ENCODE assay signal across 21 mouse cellular contexts in genomic region chr17:24476022-24476776, GRCm38 (mm10). TPM values are rescaled to one million over a fixed set of nuclear protein-coding genes. Genes with fewer than 3 reads are reported as not detected.
DNase-seq lines count a peak whose midpoint lies in the region; ATAC-seq and TF ChIP-seq lines count a peak whose summit lies in the region.
"Had no signal": no experiment of that assay in that cellular context is flagged by ENCODE, and none has a peak within 500 bp of the region (broad histone marks: within the 10 kb centered on the region; RNA-seq: fewer than 3 reads in every experiment).

No protein-coding gene starts in this region.

- ATAC-seq in megakaryocyte, adult 5-6 weeks (ENCODE audit: poor library complexity, severe bottlenecking), result no peak
- ATAC-seq: CD4-positive, CD25-positive, alpha-beta regulatory T cell, adult 4 months; forebrain, embryonic 15.5 days; hindbrain, postnatal 0 days had no signal

- H3K27ac ChIP-seq in cerebellum, adult 2 months (ENCODE audit: insufficient read depth, low read length), result no peak overlapping the region
- H3K27ac ChIP-seq in heart, adult 2 months, result no peak overlapping the region
- H3K27ac ChIP-seq in layer of hippocampus, adult 2 months, result peak overlapping the region; percentile 96; the same call in 1 of the 2 replicates
- H3K27ac ChIP-seq: embryonic facial prominence, embryonic 15.5 days; forebrain, embryonic 15.5 days had no signal

- no peak overlapping the region for H3K4me3 ChIP-seq in cerebellum, adult 2 months (replicated peaks; ENCODE audit: insufficient read depth, low read depth, low read length)
- no peak overlapping the region for H3K4me3 ChIP-seq in heart, adult 2 months
- H3K4me3 ChIP-seq in layer of hippocampus, adult 2 months, result no peak overlapping the region
- peak overlapping the region; percentile 2 for H3K4me3 ChIP-seq in megakaryocyte, embryonic 14.5 days (replicated peaks)
- H3K4me3 ChIP-seq: embryonic facial prominence, embryonic 15.5 days; erythroblast, embryonic 14.5 days; forebrain, embryonic 15.5 days had no signal

- H3K9ac ChIP-seq in heart, adult 2 months (ENCODE audit: low read depth, low read length), result no peak overlapping the region
- H3K9ac ChIP-seq: embryonic facial prominence, embryonic 15.5 days had no signal

- H3K36me3 ChIP-seq in heart, adult 2 months (ENCODE audit: control insufficient read depth, insufficient read depth, low read length), result peaks cover 1% of the 10 kb centered on the region; the same call in 1 of the 2 replicates
- peaks cover 66% of the 10 kb centered on the region for H3K36me3 ChIP-seq in megakaryocyte, embryonic 14.5 days (replicated peaks; ENCODE audit: low read length)

- H3K9me3 ChIP-seq in megakaryocyte, embryonic 14.5 days, result no peaks in the 10 kb centered on the region
- H3K9me3 ChIP-seq: embryonic facial prominence, embryonic 15.5 days; forebrain, embryonic 15.5 days; G1E had no signal

- no peaks in the 10 kb centered on the region for H3K27me3 ChIP-seq in cerebellum, adult 2 months (ENCODE audit: control insufficient read depth, insufficient read depth, low read length)
- H3K27me3 ChIP-seq in heart, adult 2 months (ENCODE audit: control insufficient read depth, insufficient read depth, low read length), result no peaks in the 10 kb centered on the region
- no peaks in the 10 kb centered on the region for H3K27me3 ChIP-seq in megakaryocyte, embryonic 14.5 days (replicated peaks)
- H3K27me3 ChIP-seq: embryonic facial prominence, embryonic 15.5 days; forebrain, embryonic 15.5 days had no signal

- TF ChIP-seq CTCF in cerebellum, adult 2 months (IDR thresholded peaks at IDR 0.05; ENCODE audit: borderline replicate concordance, insufficient read depth, low read depth, low read length), result no peak
- TF ChIP-seq CTCF in heart, adult 2 months (IDR thresholded peaks at IDR 0.05), result no peak
- no peak for TF ChIP-seq CTCF in layer of hippocampus, adult 2 months (conservative IDR thresholded peaks at IDR 0.05)

- intact Hi-C loops in heart, adult 2 months (cut with DNase I), result loop anchor here (5.0 kb wide), 3 partner anchors 36 to 191 kb away; partner anchors contain the start of genes Traf7 and Zfp598

- no peaks in the 10 kb centered on the region for H3K79me2 ChIP-seq in heart, adult 2 months (replicated peaks; ENCODE audit: control insufficient read depth, insufficient read depth, low read length)

- H3K4me1 ChIP-seq in cerebellum, adult 2 months (ENCODE audit: control insufficient read depth, insufficient read depth, low read length), result peaks cover 24% of the 10 kb centered on the region
- H3K4me1 ChIP-seq in heart, adult 2 months (ENCODE audit: control insufficient read depth, insufficient read depth, low read length), result peaks cover 13% of the 10 kb centered on the region
- peaks cover 56% of the 10 kb centered on the region for H3K4me1 ChIP-seq in megakaryocyte, embryonic 14.5 days

- 75% methylated on average over 10 of the region's 10 CpGs for WGBS in cerebellum, adult 2 months
- WGBS in heart, adult 2 months, result 81% methylated on average over 10 of the region's 10 CpGs

- TF ChIP-seq POLR2A in cerebellum, adult 2 months (IDR thresholded peaks at IDR 0.05; ENCODE audit: borderline replicate concordance, insufficient read depth, low read length), result no peak
- no peak for TF ChIP-seq POLR2A in heart, adult 2 months (IDR thresholded peaks at IDR 0.05; ENCODE audit: insufficient read depth, low read depth, low read length)

- no peak for TF ChIP-seq EP300 in heart, adult 2 months (IDR thresholded peaks at IDR 0.05; ENCODE audit: insufficient read depth, low read depth, low read length)

- peak; percentile 52 for DNase-seq in cerebellum, adult 11-12 months
- DNase-seq in cerebellum, adult 2 months, result no peak
- peak; percentile 93 for DNase-seq in heart, adult 11 months
- DNase-seq in heart, adult 2 months, result no peak
- no peak for DNase-seq in layer of hippocampus, adult 2 months (ENCODE audit: low spot score in 2 of 2)
- no peak for DNase-seq in layer of hippocampus, adult 9-11 months
- DNase-seq: adrenal gland, postnatal 10 days; B cell, adult 2 months; cerebellum, adult 8-10 months; gastrocnemius, postnatal 14 days; kidney, adult 11 months had no signal

RNA-seq across cellular contexts. Expression of gene Bricd5, which starts 2.5 kb away (rescaled TPM):
- polyA plus RNA-seq in cerebellum, adult 2 months (2012; rRNA removed), result 2.3 TPM in 2 replicates
- total RNA-seq in heart, adult 2 months (2021), result not detected
- polyA plus RNA-seq in heart, adult 2 months (2012; rRNA removed), result not detected in 2 replicates
- 1 to 10 TPM; 2.0 to 2.3 TPM for total RNA-seq in layer of hippocampus, adult 2 months (2021)
- polyA plus RNA-seq in megakaryocyte, embryonic 14.5 days (2012; ENCODE audit: insufficient read depth, low replicate concordance), result not detected in 2 replicates
- total RNA-seq in megakaryocyte, adult 5-6 weeks (2015), result 0.75 TPM in 1 of 2 replicates, not detected in the other
- total RNA-seq in megakaryocyte, adult 5-6 weeks (2017), result 0.26 TPM in 1 of 2 replicates, not detected in the other
- total RNA-seq: heart, postnatal 25 days had no signal
- polyA plus RNA-seq: CD4-positive, CD25-positive, alpha-beta regulatory T cell, adult 4 months; embryonic facial prominence, embryonic 11.5 days; erythroblast, embryonic 14.5 days; forebrain, embryonic 15.5 days had no signal

RNA-seq across cellular contexts. Expression of gene Mlst8, which starts 2.7 kb away (rescaled TPM):
- 55.9 and 63.5 TPM in 2 replicates for polyA plus RNA-seq in cerebellum, adult 2 months (2012; rRNA removed)
- total RNA-seq in heart, adult 2 months (2021), result 10 to 100 TPM in 1 of 2 experiments, 1 to 10 TPM in 1; 8.5 to 10.7 TPM
- 28.1 and 42.0 TPM in 2 replicates for polyA plus RNA-seq in heart, adult 2 months (2012; rRNA removed)
- 10 to 100 TPM; 36.0 to 44.9 TPM for total RNA-seq in layer of hippocampus, adult 2 months (2021)
- 2.3 and 3.7 TPM in 2 replicates for polyA plus RNA-seq in megakaryocyte, embryonic 14.5 days (2012; ENCODE audit: insufficient read depth, low replicate concordance)
- total RNA-seq in megakaryocyte, adult 5-6 weeks (2015), result 12.5 and 14.6 TPM in 2 replicates
- total RNA-seq in megakaryocyte, adult 5-6 weeks (2017), result 42.3 and 43.2 TPM in 2 replicates

RNA-seq across cellular contexts. Expression of gene Pgp, which starts 6.0 kb away (rescaled TPM):
- polyA plus RNA-seq in cerebellum, adult 2 months (2012; rRNA removed), result 126 and 133 TPM in 2 replicates
- 10 to 100 TPM; 35.7 to 44.5 TPM for total RNA-seq in heart, adult 2 months (2021)
- polyA plus RNA-seq in heart, adult 2 months (2012; rRNA removed), result 39.1 and 46.4 TPM in 2 replicates
- total RNA-seq in layer of hippocampus, adult 2 months (2021), result 10 to 100 TPM; 58.2 to 62.7 TPM
- polyA plus RNA-seq in megakaryocyte, embryonic 14.5 days (2012; ENCODE audit: insufficient read depth, low replicate concordance), result 48.8 and 102 TPM in 2 replicates
- total RNA-seq in megakaryocyte, adult 5-6 weeks (2015), result 20.7 and 25.5 TPM in 2 replicates
- total RNA-seq in megakaryocyte, adult 5-6 weeks (2017), result 14.5 and 14.6 TPM in 2 replicates

RNA-seq across cellular contexts. Expression of gene E4f1, which starts 6.1 kb away (rescaled TPM):
- polyA plus RNA-seq in cerebellum, adult 2 months (2012; rRNA removed), result 79.4 and 80.6 TPM in 2 replicates
- 10 to 100 TPM; 10.2 to 10.3 TPM for total RNA-seq in heart, adult 2 months (2021)
- 43.6 and 43.7 TPM in 2 replicates for polyA plus RNA-seq in heart, adult 2 months (2012; rRNA removed)
- 10 to 100 TPM; 34.0 to 39.4 TPM for total RNA-seq in layer of hippocampus, adult 2 months (2021)
- 9.7 and 18.7 TPM in 2 replicates for polyA plus RNA-seq in megakaryocyte, embryonic 14.5 days (2012; ENCODE audit: insufficient read depth, low replicate concordance)
- total RNA-seq in megakaryocyte, adult 5-6 weeks (2015), result 20.7 and 27.5 TPM in 2 replicates
- total RNA-seq in megakaryocyte, adult 5-6 weeks (2017), result 14.2 and 14.5 TPM in 2 replicates

RNA-seq across cellular contexts. Expression of gene Caskin1, which starts 12.2 kb away (rescaled TPM):
- polyA plus RNA-seq in cerebellum, adult 2 months (2012; rRNA removed), result 122 and 127 TPM in 2 replicates
- total RNA-seq in heart, adult 2 months (2021), result under 1 TPM; 0.16 to 0.55 TPM
- polyA plus RNA-seq in heart, adult 2 months (2012; rRNA removed), result 0.23 and 0.45 TPM in 2 replicates
- 100 to 1,000 TPM; 153 to 158 TPM for total RNA-seq in layer of hippocampus, adult 2 months (2021)
- polyA plus RNA-seq in megakaryocyte, embryonic 14.5 days (2012; ENCODE audit: insufficient read depth, low replicate concordance), result not detected in 2 replicates
- total RNA-seq in megakaryocyte, adult 5-6 weeks (2015), result not detected in 2 replicates
- total RNA-seq in megakaryocyte, adult 5-6 weeks (2017), result not detected in 2 replicates
- polyA plus RNA-seq: erythroblast, embryonic 14.5 days; G1E had no signal

Comparison
In these comparisons a context has a peak if more than half of its experiments do, and no peak if none do; other contexts are left out.
1. DNase-seq: peak in cerebellum, adult 11-12 months (single experiment) and heart, adult 11 months (single experiment); none in cerebellum, adult 2 months (0 of 2), heart, adult 2 months (0 of 2), layer of hippocampus, adult 2 months (0 of 2) and layer of hippocampus, adult 9-11 months (single experiment).